8 mouse cellular contexts compared by ENCODE assay signal in genomic region chr11:29692683-29693272, GRCm38 (mm10). TPM values are rescaled to one million over a fixed set of nuclear protein-coding genes. Genes with fewer than 3 reads are reported as not detected.
DNase-seq lines count a peak whose midpoint lies in the region; ATAC-seq lines count a peak whose summit lies in the region.

Gene Rtn4, plus strand, starts transcription at chr11:29692947.

- peak within 1 kb of the TSS; percentile 98 for H3K4me3 ChIP-seq in hindbrain, embryonic 16.5 days (ENCODE audit: low read length)
- peak within 1 kb of the TSS; percentile 69 for H3K4me3 ChIP-seq in macrophage (ENCODE audit: inconsistent target)

- H3K27ac ChIP-seq in hindbrain, embryonic 16.5 days (ENCODE audit: low read depth, low read length) = peak within 1 kb of the TSS; percentile 99
- peak within 1 kb of the TSS; percentile 78 for H3K27ac ChIP-seq in macrophage

- H3K9ac ChIP-seq in hindbrain, embryonic 16.5 days (ENCODE audit: low read depth, low read length) = peak within 1 kb of the TSS; percentile 100

- peaks cover 42% of the 10 kb centered on the region for H3K79me2 ChIP-seq in macrophage (ENCODE audit: inconsistent target)

- H3K9me3 ChIP-seq in hindbrain, embryonic 16.5 days (ENCODE audit: control insufficient read depth, low read length) = no peaks in the 10 kb centered on the region

- ATAC-seq in hindbrain, embryonic 16.5 days = peak; percentile 98

- H3K4me2 ChIP-seq in hindbrain, embryonic 16.5 days (ENCODE audit: low read length) = peak within 1 kb of the TSS; percentile 70

- peaks cover 15% of the 10 kb centered on the region for H3K4me1 ChIP-seq in hindbrain, embryonic 16.5 days (ENCODE audit: control insufficient read depth, insufficient read depth, low read depth, low read length)

- no peaks in the 10 kb centered on the region for H3K27me3 ChIP-seq in hindbrain, embryonic 16.5 days (replicated peaks; ENCODE audit: control insufficient read depth, insufficient read depth, low read length)

- peak; percentile 99 for DNase-seq in WW6 (ENCODE audit: low read depth, low spot score)
- peak; percentile 91 to 96 for DNase-seq in cerebellum, postnatal 4 days (ENCODE audit: low spot score in 2 of 2)
- DNase-seq in gastrocnemius, adult 18-20 months (ENCODE audit: low spot score) = peak; percentile 99
- DNase-seq in left cerebral cortex, adult 18-20 months (ENCODE audit: low spot score in 2 of 2) = peak; percentile 96
- peak; percentile 98 for DNase-seq in right cerebral cortex, adult 18-20 months
- DNase-seq in urinary bladder, postnatal 10 days (ENCODE audit: low spot score) = peak; percentile 93

- WGBS in hindbrain, embryonic 16.5 days = 0% methylated on average over 42 of the region's 43 CpGs
- under 1% methylated on average over 41 of the region's 43 CpGs for WGBS in macrophage (ENCODE audit: missing documents)

- no peaks in the 10 kb centered on the region for H3K36me3 ChIP-seq in hindbrain, embryonic 16.5 days (ENCODE audit: control insufficient read depth, insufficient read depth, low read length)
- H3K36me3 ChIP-seq in macrophage (ENCODE audit: inconsistent target) = no peaks in the 10 kb centered on the region

RNA-seq across cellular contexts. Expression of gene Rtn4, which starts in this region (rescaled TPM):
- total RNA-seq in gastrocnemius, adult 18-20 months (2021) = 100 to 1,000 TPM; 646 to 802 TPM
- 130 and 139 TPM in 2 replicates for polyA plus RNA-seq in hindbrain, embryonic 16.5 days (2015; fragmentation: Nextera tagmentation; extraction: Ambion mirVana)
- 100 to 1,000 TPM; 690 to 719 TPM for total RNA-seq in left cerebral cortex, adult 18-20 months (2021)
- total RNA-seq in macrophage (2018; cell fraction: chromatin; rRNA removed) = 100 to 1,000 TPM; 123 to 682 (median 202) TPM
- total RNA-seq in macrophage (2018; cell fraction: cytosol; rRNA removed) = 100 to 1,000 TPM; 313 to 546 (median 408) TPM
- total RNA-seq in macrophage (2018; cell fraction: nucleus; rRNA removed) = 100 to 1,000 TPM; 217 to 519 (median 302) TPM
- 420 to 900 TPM (median 594 TPM) in 3 replicates for polyA plus RNA-seq in macrophage (2018)

Comparison
In these comparisons a context has a peak if more than half of its experiments do, and no peak if none do; other contexts are left out.
1. Peak in every context shown above with its lines: DNase-seq, ATAC-seq, H3K4me3 ChIP-seq and H3K27ac ChIP-seq.